ENCODE assay signal across 8 mouse cellular contexts in the genomic region with DNA sequence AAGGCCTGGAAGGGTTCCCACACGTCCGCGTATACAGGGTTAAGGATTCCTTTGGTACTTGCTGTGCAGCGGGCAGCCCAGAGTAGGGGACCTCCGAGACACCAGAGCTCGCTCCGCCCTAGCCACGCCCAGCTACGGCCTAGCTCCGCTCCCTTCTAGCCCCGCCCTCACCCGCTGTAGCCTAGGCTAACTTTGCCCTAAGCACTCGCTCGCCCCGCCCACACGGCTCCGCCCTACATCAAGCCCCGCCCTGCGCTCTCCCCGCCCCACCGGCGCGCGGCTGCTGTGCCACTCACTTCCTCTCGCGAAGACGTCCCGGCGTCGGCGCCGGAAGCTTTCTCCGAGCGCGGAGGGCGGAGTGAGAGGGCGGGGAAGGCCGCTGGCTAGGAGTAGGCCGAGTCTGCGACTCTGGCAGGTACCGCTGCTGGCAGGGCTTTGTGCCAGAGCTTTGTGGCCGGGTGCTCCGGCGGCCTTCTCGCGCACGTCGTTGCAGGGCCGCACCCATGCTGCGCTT. TPM values are rescaled to one million over a fixed set of nuclear protein-coding genes. Genes with fewer than 3 reads are reported as not detected.
DNase-seq lines count a peak whose midpoint lies in the region; ATAC-seq and TF ChIP-seq lines count a peak whose summit lies in the region.

TSS of gene Anapc4 (plus strand) at position 252 of the 514 bp plus-strand sequence.

- peaks cover 8% of the 10 kb centered on the region; the same call in 1 of the 2 replicates for H3K36me3 ChIP-seq in hindbrain, postnatal 0 days (ENCODE audit: insufficient read depth, low read length)

- DNase-seq in ZHBTc4 (ENCODE audit: low read depth, low spot score): peak; percentile 99
- DNase-seq in gastrocnemius, adult 2 months: peak; percentile 100
- DNase-seq in hindbrain, postnatal 0 days (ENCODE audit: low spot score): peak; percentile 99
- DNase-seq in left cerebral cortex, adult 2 months (ENCODE audit: extremely low spot score in 1 of 2, low spot score in 2 of 2): peak; percentile 99 to 100
- peak; percentile 99 to 100 for DNase-seq in right cerebral cortex, adult 2 months (ENCODE audit: low spot score in 2 of 2)
- DNase-seq in urinary bladder, postnatal 14 days (ENCODE audit: low spot score): peak; percentile 100

- no peaks in the 10 kb centered on the region for H3K9me3 ChIP-seq in hindbrain, postnatal 0 days (ENCODE audit: low read length)

- WGBS in hindbrain, postnatal 0 days: 2% methylated on average over 49 of the region's 50 CpGs

- no peak for TF ChIP-seq CTCF in gastrocnemius, adult 2 months (IDR thresholded peaks at IDR 0.05)
- no peak for TF ChIP-seq CTCF in hindbrain, postnatal 0 days (IDR thresholded peaks at IDR 0.05; ENCODE audit: low read depth)
- TF ChIP-seq CTCF in left cerebral cortex, adult 2 months (IDR thresholded peaks at IDR 0.05): no peak

- peak within 1 kb of the TSS; percentile 63 for H3K4me2 ChIP-seq in hindbrain, postnatal 0 days (ENCODE audit: low read depth, low read length)

- peak within 1 kb of the TSS; percentile 96 for H3K27ac ChIP-seq in gastrocnemius, adult 2 months
- H3K27ac ChIP-seq in hindbrain, postnatal 0 days: peak within 1 kb of the TSS; percentile 86
- H3K27ac ChIP-seq in left cerebral cortex, adult 2 months: peak within 1 kb of the TSS; percentile 94

- peak within 1 kb of the TSS; percentile 74 for H3K4me3 ChIP-seq in gastrocnemius, adult 2 months
- peak within 1 kb of the TSS; percentile 59 for H3K4me3 ChIP-seq in hindbrain, postnatal 0 days (ENCODE audit: low read length)
- H3K4me3 ChIP-seq in left cerebral cortex, adult 2 months: peak within 1 kb of the TSS; percentile 72

- intact Hi-C loops in gastrocnemius, adult 2 months (cut with DNase I): loop anchor here (2.0 to 5.0 kb wide), 2 partner anchors 49 to 167 kb away; partner anchors contain the start of gene Sepsecs
- intact Hi-C loops in left cerebral cortex, adult 2 months (cut with DNase I): no loop called here

- peak within 1 kb of the TSS; percentile 77 for H3K9ac ChIP-seq in hindbrain, postnatal 0 days (replicated peaks; ENCODE audit: low read length)

- ATAC-seq in common myeloid progenitor, adult 5-6 weeks (replicated peaks; ENCODE audit: low read depth, poor library complexity, severe bottlenecking): peak; percentile 95
- peak; percentile 99 for ATAC-seq in hindbrain, postnatal 0 days
- peak; percentile 99 for ATAC-seq in megakaryocyte, adult 5-6 weeks (ENCODE audit: poor library complexity, severe bottlenecking)

- peaks cover 14% of the 10 kb centered on the region for H3K4me1 ChIP-seq in hindbrain, postnatal 0 days (ENCODE audit: insufficient read depth, low read length)

- no peaks in the 10 kb centered on the region for H3K27me3 ChIP-seq in hindbrain, postnatal 0 days (ENCODE audit: insufficient read depth, low read length)

RNA-seq across cellular contexts. Expression of gene Anapc4, which starts in this region (rescaled TPM):
- 58.1 and 88.8 TPM in 2 replicates for total RNA-seq in common myeloid progenitor, adult 5-6 weeks (2017)
- 10 to 100 TPM; 35.1 to 37.4 TPM for total RNA-seq in gastrocnemius, adult 2 months (2021)
- total RNA-seq in hindbrain, postnatal 0 days (2014; rRNA removed): 45.8 and 48.8 TPM in 2 replicates
- polyA plus RNA-seq in hindbrain, postnatal 0 days (2015; fragmentation: Nextera tagmentation; extraction: Ambion mirVana): 73.8 and 77.5 TPM in 2 replicates
- total RNA-seq in left cerebral cortex, adult 2 months (2021): 10 to 100 TPM; 69.3 to 71.6 TPM
- 47.1 and 50.1 TPM in 2 replicates for total RNA-seq in megakaryocyte, adult 5-6 weeks (2015)
- total RNA-seq in megakaryocyte, adult 5-6 weeks (2017): 60.6 and 77.7 TPM in 2 replicates

Comparison
In these comparisons a context has a peak if more than half of its experiments do, and no peak if none do; other contexts are left out.
1. Peak in every context shown above with its lines: DNase-seq, ATAC-seq, H3K4me3 ChIP-seq and H3K27ac ChIP-seq.